Mouse (Mus musculus) CH12.LX (cell line): ENCODE data around the gene Col7a1. TPM values are rescaled to one million over a fixed set of nuclear protein-coding genes. Genes with fewer than 3 reads are reported as not detected.

Experiments used
- DNase-seq: peaks from one replicate; pipeline ENCODE4 v3.0.0-alpha.2; 2013; ENCODE audit errors: extremely low read depth
- H3K27ac ChIP-seq: 2 replicates; pipeline ENCODE4 v1.5.1; 2012; ENCODE audit warnings: low read depth, mild to moderate bottlenecking, control low read depth, moderate library complexity; ENCODE audit not compliant: insufficient read depth
- H3K27me3 ChIP-seq: replicated peaks from 2 replicates; pipeline ENCODE3; 2012; ENCODE audit warnings: inconsistent platforms
- H3K36me3 ChIP-seq, 2 experiments: replicated peaks in 1 of 2; 2 replicates each; pipeline versions ENCODE3 to v1.6.1; 2012; ENCODE audit warnings: inconsistent platforms in 1 of 2, low read length in 1 of 2, mild to moderate bottlenecking in 1 of 2, mixed read lengths in 1 of 2, moderate library complexity in 1 of 2; ENCODE audit not compliant: control insufficient read depth in 1 of 2, insufficient read depth in 1 of 2
- H3K4me1 ChIP-seq, 2 experiments: 2 replicates each; pipeline ENCODE4 v1.6.1; 2012; ENCODE audit warnings: inconsistent platforms in 1 of 2, moderate library complexity in 1 of 2; ENCODE audit not compliant: insufficient read depth in 2 of 2, control insufficient read depth in 1 of 2
- H3K4me2 ChIP-seq: 2 replicates; pipeline ENCODE4 v1.6.1; 2012; ENCODE audit warnings: low read depth, mild to moderate bottlenecking, control low read depth; ENCODE audit not compliant: poor library complexity, insufficient read depth, severe bottlenecking
- H3K4me3 ChIP-seq, 3 experiments: fragments of 150-350 bp in 1 of 3; sonication (generic) in 1 of 3; replicated peaks in 1 of 3; 2 replicates each; pipeline versions ENCODE3 to v1.5.1; 2011 to 2012; ENCODE audit warnings: low read depth in 2 of 3, low read length in 2 of 3, mild to moderate bottlenecking in 2 of 3, moderate library complexity in 2 of 3, control low read depth in 1 of 3, improper control_type of control experiment in 1 of 3, inconsistent platforms in 1 of 3, mixed read lengths in 1 of 3; ENCODE audit not compliant: poor library complexity in 1 of 3
- H3K79me2 ChIP-seq: replicated peaks from 2 replicates; pipeline ENCODE4 v1.6.1; 2012; ENCODE audit warnings: mild to moderate bottlenecking, moderate library complexity; ENCODE audit not compliant: control insufficient read depth, poor library complexity, insufficient read depth, severe bottlenecking; ENCODE audit errors: extremely low read depth
- H3K9ac ChIP-seq: 2 replicates; pipeline ENCODE4 v1.6.1; 2012; ENCODE audit warnings: low read depth, mild to moderate bottlenecking, control low read depth, moderate library complexity; ENCODE audit not compliant: insufficient read depth
- H3K9me3 ChIP-seq: replicated peaks from 2 replicates; pipeline ENCODE3; 2012; ENCODE audit warnings: low read length, inconsistent platforms, mixed read lengths
- CHD2 ChIP-seq: IDR thresholded peaks from 2 replicates; pipeline ENCODE4 v1.6.1; 2011; ENCODE audit warnings: low read length, improper control_type of control experiment
- E2F4 ChIP-seq: IDR thresholded peaks from 2 replicates; pipeline ENCODE4 v1.6.1; 2011; ENCODE audit warnings: low read depth, low read length, improper control_type of control experiment; ENCODE audit not compliant: insufficient replicate concordance
- ETS1 ChIP-seq: conservative IDR thresholded peaks from 2 replicates; pipeline ENCODE4 v1.6.1; 2012; ENCODE audit warnings: low read depth, mild to moderate bottlenecking, inconsistent platforms, low read length, improper control_type of control experiment, moderate library complexity
- JUND ChIP-seq: conservative IDR thresholded peaks from 2 replicates; pipeline ENCODE4 v1.6.1; 2011; ENCODE audit warnings: low read depth, low read length, improper control_type of control experiment
- KAT2A ChIP-seq: IDR thresholded peaks from 2 replicates; pipeline ENCODE4 v1.6.1; 2012; ENCODE audit warnings: low read length, improper control_type of control experiment, inconsistent platforms; ENCODE audit not compliant: insufficient replicate concordance
- MAZ ChIP-seq: IDR thresholded peaks from 2 replicates; pipeline ENCODE4 v1.6.1; 2012; ENCODE audit warnings: low read depth, mild to moderate bottlenecking, inconsistent platforms, low read length, improper control_type of control experiment, moderate library complexity
- MEF2A ChIP-seq: IDR thresholded peaks from 2 replicates; pipeline ENCODE4 v1.6.1; 2014; ENCODE audit warnings: low read depth, mild to moderate bottlenecking, inconsistent platforms, low read length, improper control_type of control experiment, borderline replicate concordance
- MXI1 ChIP-seq: IDR thresholded peaks from 2 replicates; pipeline ENCODE4 v1.6.1; 2011; ENCODE audit warnings: mild to moderate bottlenecking, low read depth, low read length, improper control_type of control experiment
- NELFE ChIP-seq: IDR thresholded peaks from 2 replicates; pipeline ENCODE4 v1.6.1; 2011; ENCODE audit warnings: low read depth, low read length, improper control_type of control experiment
- NRF1 ChIP-seq: IDR thresholded peaks from 2 replicates; pipeline ENCODE4 v1.6.1; 2014; ENCODE audit warnings: low read depth, mild to moderate bottlenecking, inconsistent platforms, low read length, improper control_type of control experiment, moderate library complexity
- PAX5 ChIP-seq: IDR thresholded peaks from 2 replicates; pipeline ENCODE4 v1.6.1; 2012; ENCODE audit warnings: low read length, inconsistent platforms, mixed read lengths
- RAD21 ChIP-seq: IDR thresholded peaks from 2 replicates; pipeline ENCODE4 v1.6.1; 2011; ENCODE audit warnings: low read depth, mild to moderate bottlenecking, low read length, improper control_type of control experiment, moderate library complexity
- RCOR1 ChIP-seq: conservative IDR thresholded peaks from 2 replicates; pipeline ENCODE4 v1.6.1; 2012; ENCODE audit warnings: low read depth, mild to moderate bottlenecking, inconsistent platforms, low read length, improper control_type of control experiment
- SIN3A ChIP-seq: IDR thresholded peaks from 2 replicates; pipeline ENCODE4 v1.6.1; 2012; ENCODE audit warnings: low read length, improper control_type of control experiment, inconsistent platforms
- USF1 ChIP-seq: IDR thresholded peaks from 2 replicates; pipeline ENCODE4 v1.6.1; 2014; ENCODE audit warnings: low read depth, mild to moderate bottlenecking, inconsistent platforms, low read length, improper control_type of control experiment
- ZC3H11A ChIP-seq: IDR thresholded peaks from 2 replicates; pipeline ENCODE4 v1.6.1; 2012; ENCODE audit warnings: low read depth, mild to moderate bottlenecking, inconsistent platforms, low read length, improper control_type of control experiment
- ZMIZ1 ChIP-seq: IDR thresholded peaks from 2 replicates; pipeline ENCODE4 v1.6.1; 2012; ENCODE audit warnings: low read depth, mild to moderate bottlenecking, inconsistent platforms, low read length, improper control_type of control experiment
- ZNF384 ChIP-seq: IDR thresholded peaks from 2 replicates; pipeline ENCODE4 v1.6.1; 2012; ENCODE audit warnings: low read depth, low read length, improper control_type of control experiment, inconsistent platforms
- dilution Hi-C: fragments of 300-500 bp; cut with MboI; formaldehyde crosslinking; loops from 2 replicates; pipeline ENCODE4 v1.14.3; 2020; ENCODE audit warnings: low sequenced_read_pairs; ENCODE audit not compliant: extremely low pct_unique_long_range_greater_than_20kb, extremely low pct_ligation_motif_present
- in situ Hi-C: fragments of 300-500 bp; cut with MboI; formaldehyde crosslinking; loops from 3 replicates; pipeline ENCODE4 v1.14.3; 2019; ENCODE audit warnings: low sequenced_read_pairs, low pct_ligation_motif_present, low pct_unique_long_range_greater_than_20kb, mixed read lengths
- polyA plus RNA-seq: library from polyadenylated mRNA; unstranded; fragments of >175 nt; gene quantifications from 2 replicates; pipeline ENCODE4 v1.2.1, GENCODE M21; 2012; ENCODE audit warnings: low read depth; ENCODE audit not compliant: insufficient read length
- total RNA-seq, 2 experiments: library from RNA; depleted of rRNA; stranded (reverse); fragments of 300-350 nt in 1 of 2; fragments of >200 nt in 1 of 2; gene quantifications; 2 replicates each; pipeline ENCODE4 v1.2.3; 2012 to 2014

Col7a1 gene
- total and polyA plus RNA-seq, 3 experiments: 0.31 to 2.0 (median 0.98) TPM

DNA sequence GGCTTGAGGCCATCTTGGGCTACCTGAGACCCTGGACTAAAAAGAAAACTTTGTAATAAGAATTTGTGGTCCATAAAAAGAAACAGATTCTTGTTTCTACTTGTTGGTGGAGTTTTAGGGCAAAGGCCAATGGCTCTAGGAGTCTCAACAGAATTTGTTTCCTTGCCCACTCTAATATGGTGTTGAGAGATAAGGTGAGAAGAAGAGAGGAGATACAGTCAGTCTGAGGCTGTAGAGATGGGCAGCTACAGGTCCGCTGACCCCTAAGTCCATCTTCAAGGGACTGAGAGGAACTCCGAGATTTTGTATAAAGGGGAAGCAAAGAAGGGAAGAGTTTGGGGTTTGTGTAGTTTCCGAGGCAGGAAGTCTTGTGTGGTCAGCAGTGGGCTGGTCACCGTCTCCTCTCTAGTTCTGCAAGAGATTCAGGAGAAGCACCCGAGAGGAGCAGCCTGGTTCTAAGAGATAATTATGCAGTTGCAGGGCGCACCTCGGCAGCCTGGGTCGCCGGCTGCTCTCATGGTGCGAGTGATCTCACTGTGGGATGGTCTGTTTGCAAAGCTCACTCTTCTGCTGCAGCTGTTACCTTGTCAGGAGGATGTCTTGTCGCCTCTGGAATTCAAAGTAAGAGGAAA is 63.7 kb downstream of the Col7a1 start:
- H3K9me3 ChIP-seq: no peaks in the 10 kb centered on the region
- in situ Hi-C loops (no loop called here), dilution Hi-C loops (no loop called here)
- H3K27me3 ChIP-seq: no peaks in the 10 kb centered on the region
- H3K9ac ChIP-seq: no peak overlapping the region
- no peak overlapping the region for H3K27ac ChIP-seq
- no peak for DNase-seq
- TF ChIP-seq E2F4 (no peak), USF1 (no peak), MXI1 (no peak), ZC3H11A (no peak), MEF2A (no peak), PAX5 (no peak), MAZ (no peak), RAD21 (no peak), SIN3A (no peak), ZMIZ1 (no peak)
- H3K4me2 ChIP-seq: no peak overlapping the region
- H3K4me3 ChIP-seq: no peak overlapping the region
- no peaks in the 10 kb centered on the region for H3K79me2 ChIP-seq
- peaks cover 0 to 3% of the 10 kb centered on the region in 2 experiments; a peak in 1 of 4 replicates for H3K4me1 ChIP-seq
- H3K36me3 ChIP-seq: peaks cover 0 to 18% of the 10 kb centered on the region in 2 experiments

DNA sequence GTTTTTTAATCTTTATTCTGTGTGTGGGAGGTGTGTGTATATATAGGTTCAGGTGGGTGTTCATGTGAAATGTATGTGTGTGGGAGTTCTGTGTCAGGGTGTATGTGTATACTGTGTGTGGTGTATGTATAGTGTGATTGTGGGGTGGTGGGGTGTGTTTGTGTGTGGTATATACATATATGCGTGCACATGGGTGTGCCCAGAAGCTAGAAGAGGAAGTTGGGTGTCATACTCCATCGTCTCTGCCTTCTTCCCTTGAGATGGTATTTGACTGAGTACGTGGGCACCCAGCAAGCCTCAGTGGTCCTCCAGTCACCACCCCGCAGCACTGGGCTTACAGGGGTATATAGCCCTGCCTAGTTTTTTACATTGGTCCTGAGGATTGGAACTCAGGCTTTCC is 68.0 kb downstream of the Col7a1 start:
- Histone ChIP-seq H3K79me2 (no peaks in the 10 kb centered on the region), H3K27ac (no peak overlapping the region), H3K9me3 (no peaks in the 10 kb centered on the region), H3K36me3 (peaks cover 0 to 32% of the 10 kb centered on the region in 2 experiments), H3K4me2 (no peak overlapping the region), H3K9ac (no peak overlapping the region), H3K4me3 (no peak overlapping the region), H3K4me1 (peaks cover 0 to 3% of the 10 kb centered on the region in 2 experiments; a peak in 1 of 4 replicates), H3K27me3 (no peaks in the 10 kb centered on the region)
- dilution Hi-C loops (no loop called here), in situ Hi-C loops (no loop called here)
- TF ChIP-seq RCOR1: no peak
- TF ChIP-seq CHD2: no peak
- no peak for TF ChIP-seq PAX5
- TF ChIP-seq JUND: no peak
- no peak for TF ChIP-seq NRF1
- no peak for TF ChIP-seq ZNF384
- TF ChIP-seq NELFE: no peak
- no peak for TF ChIP-seq ETS1
- TF ChIP-seq KAT2A: no peak
- no peak for DNase-seq
